Mouse (Mus musculus) heart, postnatal 0 days (tissue): Measurements from ENCODE around the gene Adssl1. TPM values are rescaled to one million over a fixed set of nuclear protein-coding genes. Genes with fewer than 3 reads are reported as not detected.

Source experiments
- ATAC-seq: fragments of 200-750 bp; cut with Nextera tagmentation; 2 replicates; pipeline ENCODE4 v1.8.0; 2017; ENCODE audit warnings: low read depth, moderate number of reproducible peaks, moderate library complexity; ENCODE audit not compliant: insufficient read depth
- DNase-seq: peaks from one replicate; pipeline ENCODE4 v3.0.0-alpha.2; 2016; ENCODE audit warnings: low spot score
- H3K27ac ChIP-seq: fragments of 300-500 bp; sonication (generic); 2 replicates; pipeline ENCODE4 v1.5.1; 2014; ENCODE audit warnings: low read depth, mild to moderate bottlenecking
- H3K27me3 ChIP-seq: fragments of 300-500 bp; sonication (generic); 2 replicates; pipeline ENCODE4 v1.6.1; 2014; ENCODE audit warnings: low read length, mixed read lengths; ENCODE audit not compliant: control insufficient read depth, insufficient read depth
- H3K36me3 ChIP-seq: fragments of 300-500 bp; sonication (generic); replicated peaks from 2 replicates; pipeline ENCODE4 v1.6.1; 2014; ENCODE audit warnings: low read length, mixed read lengths; ENCODE audit not compliant: control insufficient read depth, insufficient read depth
- H3K4me1 ChIP-seq: fragments of 300-500 bp; sonication (generic); 2 replicates; pipeline ENCODE4 v1.6.1; 2014; ENCODE audit warnings: antibody characterized with exemption; ENCODE audit not compliant: control insufficient read depth, insufficient read depth
- H3K4me2 ChIP-seq: fragments of 300-500 bp; sonication (generic); 2 replicates; pipeline ENCODE4 v1.6.1; 2014; ENCODE audit warnings: low read depth, mild to moderate bottlenecking, low read length, moderate library complexity
- H3K4me3 ChIP-seq: fragments of 300-500 bp; sonication (generic); 2 replicates; pipeline ENCODE4 v1.5.1; 2014; ENCODE audit warnings: low read depth, low read length
- H3K9ac ChIP-seq: fragments of 300-500 bp; sonication (generic); replicated peaks from 2 replicates; pipeline ENCODE4 v1.6.1; 2014; ENCODE audit warnings: low read depth, low read length, mixed read lengths
- H3K9me3 ChIP-seq: fragments of 300-500 bp; sonication (generic); replicated peaks from 2 replicates; pipeline ENCODE4 v1.6.1; 2016; ENCODE audit warnings: low read length; ENCODE audit not compliant: control insufficient read depth
- CTCF ChIP-seq: IDR thresholded peaks from 2 replicates; pipeline ENCODE4 v1.5.1; 2016; ENCODE audit warnings: antibody characterized with exemption, control low read depth, low read depth
- EP300 ChIP-seq: IDR thresholded peaks from 2 replicates; pipeline ENCODE4 v1.6.1; 2016; ENCODE audit warnings: antibody characterized with exemption, low read depth
- WGBS: fragments of 180-500 bp; shearing (Covaris S2); extraction: QIAGEN DNeasy Blood & Tissue Kit; methylation state at CpG from one replicate; pipeline ENCODE4 v1.1.7; 2014; 5-methylcytosine and 5-hydroxymethylcytosine counted together
- polyA plus RNA-seq: library from polyadenylated mRNA; unstranded; fragments of >200 nt; fragmentation: Nextera tagmentation; extraction: Ambion mirVana; gene quantifications from 2 replicates; pipeline ENCODE4 v1.2.1, GENCODE M21; 2015
- total RNA-seq: library from RNA; depleted of rRNA; stranded (reverse); fragments of >200 nt; gene quantifications from 2 replicates; pipeline ENCODE4 v1.2.3, GENCODE M21; 2014; ENCODE audit warnings: low replicate concordance

Adssl1 gene
- total and polyA plus RNA-seq, 2 experiments from 2014 or later, result 86.8 to 159 TPM

GRCm38 (mm10) chr12:112671891-112672290, 52.0 kb downstream of the Adssl1 start:
- Histone ChIP-seq H3K27ac (peak overlapping the region; percentile 94), H3K4me3 (peak overlapping the region; percentile 74), H3K4me2 (peak overlapping the region; percentile 80), H3K9ac (peak overlapping the region; percentile 95; the same call in 1 of the 2 replicates), H3K4me1 (peaks cover 57% of the 10 kb centered on the region), H3K36me3 (peaks cover 34% of the 10 kb centered on the region), H3K9me3 (no peaks in the 10 kb centered on the region), H3K27me3 (no peaks in the 10 kb centered on the region)
- ATAC-seq (no peak), DNase-seq (peak; percentile 35)
- peak; percentile 13; the same call in 1 of the 2 replicates for TF ChIP-seq CTCF
- no peak for TF ChIP-seq EP300
- 60% methylated on average over 7 of the region's 7 CpGs for WGBS

GRCm38 (mm10) chr12:112672744-112673575, 53.1 kb downstream of the Adssl1 start:
- DNase-seq, result peak; percentile 76
- Histone ChIP-seq H3K9me3 (no peaks in the 10 kb centered on the region), H3K27ac (peak overlapping the region; percentile 94), H3K36me3 (peaks cover 31% of the 10 kb centered on the region), H3K9ac (peak overlapping the region; percentile 95), H3K4me2 (peak overlapping the region; percentile 80), H3K27me3 (no peaks in the 10 kb centered on the region), H3K4me1 (peaks cover 52% of the 10 kb centered on the region), H3K4me3 (peak overlapping the region; percentile 74)
- ATAC-seq, result peak; percentile 57
- 3% methylated on average over 19 of the region's 21 CpGs for WGBS
- TF ChIP-seq CTCF, result no peak
- TF ChIP-seq EP300, result no peak

- ATAC-seq (peak; percentile 6; the same call in 1 of the 2 replicates), DNase-seq (peak; percentile 27)
- H3K9ac ChIP-seq, result peak overlapping the region; percentile 95
- H3K9me3 ChIP-seq, result no peaks in the 10 kb centered on the region
- H3K4me3 ChIP-seq, result peak overlapping the region; percentile 74
- H3K27me3 ChIP-seq, result no peaks in the 10 kb centered on the region
- WGBS, result under 1% methylated on average over 54 of the region's 68 CpGs
- TF ChIP-seq CTCF (no peak), EP300 (no peak)
- H3K36me3 ChIP-seq, result peaks cover 24% of the 10 kb centered on the region
- peaks cover 46% of the 10 kb centered on the region for H3K4me1 ChIP-seq
- peak overlapping the region; percentile 80 for H3K4me2 ChIP-seq
- H3K27ac ChIP-seq, result peak overlapping the region; percentile 94
These were observed 53.8 kb downstream of the Adssl1 start for GRCm38 (mm10) chr12:112673576-112674091.

GRCm38 (mm10) chr12:112674132-112675011, 54.5 kb downstream of the Adssl1 start, which contains the start of gene Akt1:
Gene Akt1, minus strand, starts transcription at chr12:112674884.
- Histone ChIP-seq H3K27me3 (no peaks in the 10 kb centered on the region), H3K36me3 (peaks cover 17% of the 10 kb centered on the region), H3K4me3 (peak within 1 kb of the TSS; percentile 74), H3K4me2 (peak within 1 kb of the TSS; percentile 80), H3K27ac (peak within 1 kb of the TSS; percentile 94), H3K9ac (peak within 1 kb of the TSS; percentile 95), H3K4me1 (peaks cover 41% of the 10 kb centered on the region), H3K9me3 (no peaks in the 10 kb centered on the region)
- TF ChIP-seq EP300, result no peak
- TF ChIP-seq CTCF, result no peak
- DNase-seq, result peak; percentile 39
- peak; percentile 27 for ATAC-seq
- WGBS, result 1% methylated on average over 52 of the region's 70 CpGs
